Mouse (Mus musculus) midbrain, embryonic 14.5 days (tissue): ENCODE results near the gene Slc25a18. TPM values are rescaled to one million over a fixed set of nuclear protein-coding genes. Genes with fewer than 3 reads are reported as not detected.

Source experiments
- ATAC-seq: fragments of 200-750 bp; cut with Nextera tagmentation; 2 replicates; pipeline ENCODE4 v1.8.0; 2017; ENCODE audit warnings: moderate number of reproducible peaks, moderate library complexity; ENCODE audit not compliant: low FRiP score, low TSS enrichment
- DNase-seq: peaks from one replicate; pipeline ENCODE4 v3.0.0-alpha.2; 2015
- H3K27ac ChIP-seq: fragments of 300-500 bp; sonication (generic); replicated peaks from 2 replicates; pipeline ENCODE4 v1.5.1; 2014; ENCODE audit warnings: mild to moderate bottlenecking, low read depth, low read length, moderate library complexity
- H3K27me3 ChIP-seq: fragments of 300-500 bp; sonication (generic); 2 replicates; pipeline ENCODE4 v1.6.1; 2014; ENCODE audit warnings: low read length, control low read depth, mixed read lengths; ENCODE audit not compliant: control insufficient read depth, insufficient read depth
- H3K36me3 ChIP-seq: fragments of 300-500 bp; sonication (generic); 2 replicates; pipeline ENCODE4 v1.6.1; 2014; ENCODE audit warnings: low read length, control low read depth; ENCODE audit not compliant: control insufficient read depth, insufficient read depth
- H3K4me1 ChIP-seq: fragments of 300-500 bp; sonication (generic); 2 replicates; pipeline ENCODE4 v1.6.1; 2014; ENCODE audit warnings: mild to moderate bottlenecking, antibody characterized with exemption, low read length, control low read depth; ENCODE audit not compliant: control insufficient read depth, insufficient read depth
- H3K4me2 ChIP-seq: fragments of 300-500 bp; sonication (generic); 2 replicates; pipeline ENCODE4 v1.6.1; 2014; ENCODE audit warnings: mild to moderate bottlenecking, low read length, moderate library complexity
- H3K4me3 ChIP-seq: fragments of 300-500 bp; sonication (generic); replicated peaks from 2 replicates; pipeline ENCODE4 v1.5.1; 2014; ENCODE audit warnings: low read depth, low read length
- H3K9ac ChIP-seq: fragments of 300-500 bp; sonication (generic); replicated peaks from 2 replicates; pipeline ENCODE4 v1.6.1; 2014; ENCODE audit warnings: mild to moderate bottlenecking, low read length, moderate library complexity
- H3K9me3 ChIP-seq: fragments of 300-500 bp; sonication (generic); 2 replicates; pipeline ENCODE4 v1.6.1; 2016; ENCODE audit warnings: low read length, control low read depth, mixed read lengths; ENCODE audit not compliant: control insufficient read depth
- WGBS: fragments of 180-500 bp; shearing (Covaris S2); extraction: QIAGEN DNeasy Blood & Tissue Kit; methylation state at CpG from one replicate; pipeline ENCODE4 v1.1.7; 2014; 5-methylcytosine and 5-hydroxymethylcytosine counted together
- polyA plus RNA-seq: library from polyadenylated mRNA; unstranded; fragments of >200 nt; fragmentation: Nextera tagmentation; extraction: Ambion mirVana; gene quantifications from 2 replicates; pipeline ENCODE4 v1.2.1, GENCODE M21; 2014

Slc25a18 gene
- polyA plus RNA-seq, 1 experiment from 2014 or later = 8.3 TPM

GRCm38 (mm10) chr6:120822937-120823614 is 49.7 kb downstream of the Slc25a18 start:
- WGBS = 74% methylated on average over 10 of the region's 10 CpGs

GRCm38 (mm10) chr6:120830056-120830455 is 56.7 kb downstream of the Slc25a18 start:
- 61% methylated on average over 1 of the region's 1 CpGs for WGBS

More at GRCm38 (mm10) chr6:120822937-120823614, 49.7 kb downstream of the Slc25a18 start:
- Histone ChIP-seq H3K4me2 (peak overlapping the region; percentile 39), H3K9me3 (no peaks in the 10 kb centered on the region), H3K36me3 (peaks cover 13% of the 10 kb centered on the region), H3K27me3 (no peaks in the 10 kb centered on the region), H3K4me1 (peaks cover 13% of the 10 kb centered on the region), H3K4me3 (0 out of 2 replicates have a peak overlapping the region, but pooled peaks have one; percentile 7), H3K27ac (peak overlapping the region; percentile 45; the same call in 1 of the 2 replicates), H3K9ac (no peak overlapping the region)
- DNase-seq (peak; percentile 23), ATAC-seq (peak; percentile 46; the same call in 1 of the 2 replicates)

GRCm38 (mm10) chr6:120830866-120831608 is 57.7 kb downstream of the Slc25a18 start:
- ATAC-seq = no peak
- H3K36me3 ChIP-seq = no peaks in the 10 kb centered on the region
- H3K4me2 ChIP-seq = no peak overlapping the region
- H3K9me3 ChIP-seq = no peaks in the 10 kb centered on the region
- DNase-seq = no peak
- no peak overlapping the region for H3K9ac ChIP-seq
- H3K27ac ChIP-seq = no peak overlapping the region
- no peak overlapping the region for H3K4me3 ChIP-seq
- H3K4me1 ChIP-seq = no peaks in the 10 kb centered on the region
- H3K27me3 ChIP-seq = no peaks in the 10 kb centered on the region
- WGBS = 60% methylated on average over 4 of the region's 4 CpGs

More at GRCm38 (mm10) chr6:120830056-120830455, 56.7 kb downstream of the Slc25a18 start:
- Histone ChIP-seq H3K4me3 (no peak overlapping the region), H3K4me1 (no peaks in the 10 kb centered on the region), H3K27me3 (no peaks in the 10 kb centered on the region), H3K4me2 (no peak overlapping the region), H3K9ac (no peak overlapping the region), H3K27ac (no peak overlapping the region), H3K36me3 (no peaks in the 10 kb centered on the region), H3K9me3 (no peaks in the 10 kb centered on the region)
- ATAC-seq (no peak), DNase-seq (no peak)

- H3K4me3 ChIP-seq = no peak overlapping the region
- H3K27ac ChIP-seq = no peak overlapping the region
- DNase-seq (no peak), ATAC-seq (no peak)
- H3K4me2 ChIP-seq = no peak overlapping the region
- no peak overlapping the region for H3K9ac ChIP-seq
- H3K36me3 ChIP-seq = no peaks in the 10 kb centered on the region
- peaks cover 4% of the 10 kb centered on the region; the same call in 1 of the 2 replicates for H3K4me1 ChIP-seq
- H3K9me3 ChIP-seq = no peaks in the 10 kb centered on the region
- 80% methylated on average over 4 of the region's 4 CpGs for WGBS
- H3K27me3 ChIP-seq = no peaks in the 10 kb centered on the region
These were observed 58.7 kb downstream of the Slc25a18 start for GRCm38 (mm10) chr6:120832097-120832496.

GRCm38 (mm10) chr6:120834766-120835321 is 61.5 kb downstream of the Slc25a18 start:
- Histone ChIP-seq H3K9me3 (no peaks in the 10 kb centered on the region), H3K4me1 (peaks cover 7% of the 10 kb centered on the region; the same call in 1 of the 2 replicates), H3K27me3 (no peaks in the 10 kb centered on the region), H3K27ac (no peak overlapping the region), H3K4me2 (no peak overlapping the region), H3K36me3 (no peaks in the 10 kb centered on the region), H3K4me3 (no peak overlapping the region), H3K9ac (no peak overlapping the region)
- DNase-seq = no peak
- ATAC-seq = no peak
- 92% methylated on average over 4 of the region's 4 CpGs for WGBS

GRCm38 (mm10) chr6:120835474-120836374 is 62.3 kb downstream of the Slc25a18 start, which contains the start of gene Bcl2l13:
Gene Bcl2l13 (plus strand): TSS chr6:120836212.
- WGBS = 5% methylated on average over 40 of the region's 40 CpGs
- DNase-seq = peak; percentile 95
- Histone ChIP-seq H3K9me3 (no peaks in the 10 kb centered on the region), H3K9ac (peak within 1 kb of the TSS; percentile 85), H3K27me3 (no peaks in the 10 kb centered on the region), H3K4me2 (peak within 1 kb of the TSS; percentile 78), H3K36me3 (no peaks in the 10 kb centered on the region), H3K27ac (peak within 1 kb of the TSS; percentile 95), H3K4me1 (peaks cover 7% of the 10 kb centered on the region; the same call in 1 of the 2 replicates), H3K4me3 (peak within 1 kb of the TSS; percentile 86)
- peak; percentile 96 for ATAC-seq

- Histone ChIP-seq H3K4me2 (peak overlapping the region; percentile 78), H3K9me3 (no peaks in the 10 kb centered on the region), H3K27me3 (no peaks in the 10 kb centered on the region), H3K9ac (peak overlapping the region; percentile 85), H3K27ac (peak overlapping the region; percentile 95), H3K4me3 (peak overlapping the region; percentile 86), H3K4me1 (peaks cover 7% of the 10 kb centered on the region; the same call in 1 of the 2 replicates), H3K36me3 (no peaks in the 10 kb centered on the region)
- ATAC-seq = peak; percentile 83
- no peak for DNase-seq
- WGBS = 4% methylated on average over 37 of the region's 37 CpGs
These were observed 63.2 kb downstream of the Slc25a18 start for GRCm38 (mm10) chr6:120836389-120837151.
